Mouse (Mus musculus): ENCODE measurements at regions not wholly inside any gene's neighbourhood (a gene's known extent, or its start where the extent isn't known, plus 50 kb on each side); places are given as distances from the start of the nearest gene placed in this dataset.
A peak's percentile ranks its signal among the peaks of the same experiment; 100 is the strongest.

- no peak overlapping the region for H3K27ac ChIP-seq (ENCODE audit: insufficient read depth, low read length)
- TF ChIP-seq CTCF (IDR thresholded peaks at IDR 0.05; ENCODE audit: extremely low read depth, insufficient read depth, low read length) = no peak
- no peak for TF ChIP-seq POLR2A (IDR thresholded peaks at IDR 0.05; ENCODE audit: extremely low read depth, insufficient read depth, low read length)
- H3K4me3 ChIP-seq (ENCODE audit: insufficient read depth, low read length) = no peak overlapping the region
- H3K4me1 ChIP-seq (ENCODE audit: control insufficient read depth, insufficient read depth, low read length) = no peaks in the 10 kb centered on the region
These were observed 74.8 kb upstream of the Sult1c1 start for GRCm38 (mm10) chr17:54065187-54065795.

DNA sequence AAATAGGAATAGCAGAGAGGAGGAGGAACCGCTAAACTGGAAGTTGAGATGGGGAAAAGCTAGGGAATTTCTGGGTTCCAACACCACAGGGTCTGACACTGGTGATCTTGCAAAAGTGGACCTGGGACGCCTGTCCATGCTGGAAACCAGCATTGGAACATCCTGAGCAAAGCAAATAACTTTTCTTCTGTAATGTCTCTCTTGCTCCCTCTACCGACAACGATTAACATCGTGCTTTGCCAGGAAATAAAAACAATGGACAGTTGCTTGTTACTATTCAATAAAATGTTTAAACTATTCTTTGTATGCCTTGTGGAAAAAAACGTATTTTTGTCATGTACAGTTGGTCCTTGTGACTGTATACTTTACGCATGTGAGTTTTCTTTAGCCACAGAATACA, 70.8 kb upstream of the Sult1c1 start:
- TF ChIP-seq CTCF (IDR thresholded peaks at IDR 0.05; ENCODE audit: extremely low read depth, insufficient read depth, low read length) = peak; percentile 19; the same call in 1 of the 2 replicates
- TF ChIP-seq POLR2A (IDR thresholded peaks at IDR 0.05; ENCODE audit: extremely low read depth, insufficient read depth, low read length) = no peak
- Histone ChIP-seq H3K4me3 (ENCODE audit: insufficient read depth, low read length) (no peak overlapping the region), H3K4me1 (ENCODE audit: control insufficient read depth, insufficient read depth, low read length) (no peaks in the 10 kb centered on the region), H3K27ac (ENCODE audit: insufficient read depth, low read length) (no peak overlapping the region)
